Mouse (Mus musculus): ENCODE measurements around the gene Dtd1. TPM values are rescaled to one million over a fixed set of nuclear protein-coding genes. Genes with fewer than 3 reads are reported as not detected.
A peak's percentile ranks its signal among the peaks of the same experiment; 100 is the strongest.

Gene Dtd1
- polyA plus RNA-seq, 1 experiment from 2014 or later = 80.8 TPM

- H3K4me2 ChIP-seq (replicated peaks) = no peak overlapping the region
- no peaks in the 10 kb centered on the region for H3K27me3 ChIP-seq
- no peak overlapping the region for H3K27ac ChIP-seq
- no peaks in the 10 kb centered on the region for H3K36me3 ChIP-seq
- ATAC-seq = no peak
- 0 out of 2 replicates have a peak, but pooled peaks cover 5% of the 10 kb centered on the region for H3K4me1 ChIP-seq (replicated peaks)
- no peak overlapping the region for H3K9ac ChIP-seq (replicated peaks)
- 93% methylated on average over 6 of the region's 6 CpGs for WGBS
- H3K9me3 ChIP-seq = no peaks in the 10 kb centered on the region
- no peak overlapping the region for H3K4me3 ChIP-seq (replicated peaks)
Measured at GRCm38 (mm10) chr2:144760666-144761065, 161.0 kb downstream of the Dtd1 start.

- no peak overlapping the region for H3K4me2 ChIP-seq (replicated peaks)
- H3K27me3 ChIP-seq = no peaks in the 10 kb centered on the region
- no peak overlapping the region; the same call in 1 of the 2 replicates for H3K27ac ChIP-seq
- no peak; the same call in 1 of the 2 replicates for ATAC-seq
- peaks cover 5% of the 10 kb centered on the region; the same call in 1 of the 2 replicates for H3K4me1 ChIP-seq (replicated peaks)
- no peak overlapping the region for H3K9ac ChIP-seq (replicated peaks)
- peaks cover 7% of the 10 kb centered on the region; the same call in 1 of the 2 replicates for H3K9me3 ChIP-seq
- H3K4me3 ChIP-seq (replicated peaks) = no peak overlapping the region
- 66% methylated on average over 9 of the region's 9 CpGs for WGBS
- H3K36me3 ChIP-seq = no peaks in the 10 kb centered on the region
Measured at GRCm38 (mm10) chr2:144763706-144764105, 164.0 kb downstream of the Dtd1 start.

- Histone ChIP-seq H3K27ac (no peak overlapping the region; the same call in 1 of the 2 replicates), H3K4me3 (replicated peaks) (no peak overlapping the region), H3K9ac (replicated peaks) (no peak overlapping the region), H3K36me3 (no peaks in the 10 kb centered on the region), H3K9me3 (peaks cover 7% of the 10 kb centered on the region; the same call in 1 of the 2 replicates), H3K27me3 (no peaks in the 10 kb centered on the region), H3K4me2 (replicated peaks) (no peak overlapping the region), H3K4me1 (replicated peaks) (peaks cover 8% of the 10 kb centered on the region)
- peak; percentile 91 for ATAC-seq
- WGBS = 16% methylated on average over 7 of the region's 7 CpGs
Measured at GRCm38 (mm10) chr2:144764116-144764788, 164.6 kb downstream of the Dtd1 start.

- Histone ChIP-seq H3K27me3 (no peaks in the 10 kb centered on the region), H3K4me3 (replicated peaks) (no peak overlapping the region), H3K9me3 (peaks cover 7% of the 10 kb centered on the region; the same call in 1 of the 2 replicates), H3K4me1 (replicated peaks) (peaks cover 13% of the 10 kb centered on the region), H3K27ac (no peak overlapping the region), H3K36me3 (no peaks in the 10 kb centered on the region), H3K4me2 (replicated peaks) (no peak overlapping the region), H3K9ac (replicated peaks) (no peak overlapping the region)
- 92% methylated on average over 5 of the region's 5 CpGs for WGBS
- no peak for ATAC-seq
Measured at GRCm38 (mm10) chr2:144765219-144765618, 165.5 kb downstream of the Dtd1 start.

- H3K9me3 ChIP-seq = peaks cover 7% of the 10 kb centered on the region; the same call in 1 of the 2 replicates
- no peaks in the 10 kb centered on the region for H3K36me3 ChIP-seq
- H3K4me3 ChIP-seq (replicated peaks) = no peak overlapping the region
- no peaks in the 10 kb centered on the region for H3K27me3 ChIP-seq
- no peak for ATAC-seq
- peaks cover 13% of the 10 kb centered on the region for H3K4me1 ChIP-seq (replicated peaks)
- H3K27ac ChIP-seq = peak overlapping the region; percentile 44; the same call in 1 of the 2 replicates
- H3K9ac ChIP-seq (replicated peaks) = no peak overlapping the region
- 70% methylated on average over 3 of the region's 3 CpGs for WGBS
- H3K4me2 ChIP-seq (replicated peaks) = no peak overlapping the region
Measured at GRCm38 (mm10) chr2:144768375-144769117, 168.8 kb downstream of the Dtd1 start.

- H3K4me2 ChIP-seq (replicated peaks) = no peak overlapping the region
- H3K36me3 ChIP-seq = no peaks in the 10 kb centered on the region
- H3K27me3 ChIP-seq = no peaks in the 10 kb centered on the region
- peaks cover 7% of the 10 kb centered on the region; the same call in 1 of the 2 replicates for H3K9me3 ChIP-seq
- no peak overlapping the region for H3K9ac ChIP-seq (replicated peaks)
- ATAC-seq = peak; percentile 19
- peak overlapping the region; percentile 45; the same call in 1 of the 2 replicates for H3K27ac ChIP-seq
- H3K4me3 ChIP-seq (replicated peaks) = no peak overlapping the region
- WGBS = 70% methylated on average over 2 of the region's 2 CpGs
- H3K4me1 ChIP-seq (replicated peaks) = peaks cover 8% of the 10 kb centered on the region
Measured at GRCm38 (mm10) chr2:144769118-144769496, 169.4 kb downstream of the Dtd1 start.

GRCm38 (mm10) chr2:144769556-144769955 is 169.9 kb downstream of the Dtd1 start:
- Histone ChIP-seq H3K27me3 (no peaks in the 10 kb centered on the region), H3K36me3 (no peaks in the 10 kb centered on the region), H3K4me1 (replicated peaks) (peaks cover 8% of the 10 kb centered on the region), H3K9me3 (peaks cover 7% of the 10 kb centered on the region; the same call in 1 of the 2 replicates), H3K27ac (peak overlapping the region; percentile 45), H3K9ac (replicated peaks) (no peak overlapping the region), H3K4me3 (replicated peaks) (no peak overlapping the region), H3K4me2 (replicated peaks) (no peak overlapping the region)
- ATAC-seq = peak; percentile 71
- WGBS = 40% methylated on average over 3 of the region's 3 CpGs

- Histone ChIP-seq H3K27ac (no peak overlapping the region), H3K4me2 (replicated peaks) (no peak overlapping the region), H3K27me3 (no peaks in the 10 kb centered on the region), H3K9ac (replicated peaks) (no peak overlapping the region), H3K36me3 (no peaks in the 10 kb centered on the region), H3K4me3 (replicated peaks) (no peak overlapping the region), H3K9me3 (peaks cover 7% of the 10 kb centered on the region; the same call in 1 of the 2 replicates), H3K4me1 (replicated peaks) (peaks cover 8% of the 10 kb centered on the region)
- no peak for ATAC-seq
- 81% methylated on average over 7 of the region's 7 CpGs for WGBS
Measured at GRCm38 (mm10) chr2:144770452-144770941, 170.8 kb downstream of the Dtd1 start.

- no peaks in the 10 kb centered on the region for H3K36me3 ChIP-seq
Measured at GRCm38 (mm10) chr2:144771841-144772240, 172.1 kb downstream of the Dtd1 start.

GRCm38 (mm10) chr2:144774636-144775160 is 175.0 kb downstream of the Dtd1 start:
- no peak overlapping the region for H3K27ac ChIP-seq

More at GRCm38 (mm10) chr2:144771841-144772240, 172.1 kb downstream of the Dtd1 start:
- Histone ChIP-seq H3K4me2 (replicated peaks) (no peak overlapping the region), H3K9me3 (peaks cover 1% of the 10 kb centered on the region; the same call in 1 of the 2 replicates), H3K27ac (no peak overlapping the region), H3K9ac (replicated peaks) (no peak overlapping the region), H3K4me1 (replicated peaks) (peaks cover 8% of the 10 kb centered on the region), H3K4me3 (replicated peaks) (no peak overlapping the region), H3K27me3 (no peaks in the 10 kb centered on the region)
- no peak for ATAC-seq
- WGBS = 92% methylated on average over 4 of the region's 4 CpGs

GRCm38 (mm10) chr2:144775626-144776025 is 175.9 kb downstream of the Dtd1 start:
- no peak for ATAC-seq
- Histone ChIP-seq H3K27ac (no peak overlapping the region), H3K36me3 (no peaks in the 10 kb centered on the region), H3K9me3 (no peaks in the 10 kb centered on the region), H3K4me1 (replicated peaks) (no peaks in the 10 kb centered on the region), H3K4me3 (replicated peaks) (no peak overlapping the region), H3K9ac (replicated peaks) (no peak overlapping the region), H3K4me2 (replicated peaks) (no peak overlapping the region), H3K27me3 (no peaks in the 10 kb centered on the region)
- 86% methylated on average over 4 of the region's 4 CpGs for WGBS

More at GRCm38 (mm10) chr2:144774636-144775160, 175.0 kb downstream of the Dtd1 start:
- Histone ChIP-seq H3K9me3 (no peaks in the 10 kb centered on the region), H3K4me2 (replicated peaks) (no peak overlapping the region), H3K36me3 (no peaks in the 10 kb centered on the region), H3K27me3 (no peaks in the 10 kb centered on the region), H3K4me3 (replicated peaks) (no peak overlapping the region), H3K4me1 (replicated peaks) (peaks cover under 1% of the 10 kb centered on the region), H3K9ac (replicated peaks) (no peak overlapping the region)
- 83% methylated on average over 8 of the region's 8 CpGs for WGBS
- no peak for ATAC-seq

- no peak overlapping the region for H3K4me3 ChIP-seq (replicated peaks)
- no peak overlapping the region for H3K4me2 ChIP-seq (replicated peaks)
- H3K9me3 ChIP-seq = no peaks in the 10 kb centered on the region
- no peak overlapping the region for H3K9ac ChIP-seq (replicated peaks)
- H3K36me3 ChIP-seq = no peaks in the 10 kb centered on the region
- WGBS = 92% methylated on average over 7 of the region's 7 CpGs
- H3K27me3 ChIP-seq = no peaks in the 10 kb centered on the region
- ATAC-seq = no peak
- H3K4me1 ChIP-seq (replicated peaks) = no peaks in the 10 kb centered on the region
- no peak overlapping the region for H3K27ac ChIP-seq
Measured at GRCm38 (mm10) chr2:144779263-144779662, 179.6 kb downstream of the Dtd1 start.
